Mouse (Mus musculus): ENCODE results near the gene Ppp1r13b. TPM values are rescaled to one million over a fixed set of nuclear protein-coding genes. Genes with fewer than 3 reads are reported as not detected.

Ppp1r13b gene
- polyA plus RNA-seq, 1 experiment: 4.8 TPM

- TF ChIP-seq USF1 (IDR thresholded peaks at IDR 0.05; ENCODE audit: low read depth): no peak
- TF ChIP-seq FOSL1 (IDR thresholded peaks at IDR 0.05; ENCODE audit: insufficient read depth, low read length, poor library complexity, severe bottlenecking): no peak
- TF ChIP-seq MAX (IDR thresholded peaks at IDR 0.05): no peak
- no peak for TF ChIP-seq CTCF (IDR thresholded peaks at IDR 0.05; ENCODE audit: control insufficient read depth, insufficient read depth, insufficient read length)
- Histone ChIP-seq H3K36me3 (ENCODE audit: control insufficient read depth, insufficient read depth) (peaks cover 65% of the 10 kb centered on the region), H3ac (ENCODE audit: control insufficient read depth, insufficient read length, low read depth) (no peak overlapping the region), H3K4me3 (ENCODE audit: insufficient read depth, poor library complexity, severe bottlenecking) (no peak overlapping the region), H3K27me3 (ENCODE audit: control insufficient read depth, insufficient read depth, insufficient read length) (no peaks in the 10 kb centered on the region), H3K79me3 (ENCODE audit: low read depth) (no peaks in the 10 kb centered on the region), H3K79me2 (ENCODE audit: control insufficient read depth, insufficient read depth) (peaks cover 8% of the 10 kb centered on the region)
These were observed 113.8 kb downstream of the Ppp1r13b start for GRCm38 (mm10) chr12:111794102-111794501.

GRCm38 (mm10) chr12:111791474-111792104 lies 116.3 kb downstream of the Ppp1r13b start:
- TF ChIP-seq FOSL1 (IDR thresholded peaks at IDR 0.05; ENCODE audit: insufficient read depth, low read length, poor library complexity, severe bottlenecking): no peak
- no peak for TF ChIP-seq CEBPB (IDR thresholded peaks at IDR 0.05; ENCODE audit: low read depth)
- no peak for TF ChIP-seq USF1 (IDR thresholded peaks at IDR 0.05; ENCODE audit: low read depth)
- TF ChIP-seq MAX (IDR thresholded peaks at IDR 0.05): no peak
- no peak for TF ChIP-seq MYOG (IDR thresholded peaks at IDR 0.05; ENCODE audit: control insufficient read depth, extremely low read depth, insufficient read length)
- TF ChIP-seq CTCF (IDR thresholded peaks at IDR 0.05; ENCODE audit: control insufficient read depth, insufficient read depth, insufficient read length): no peak
- no peak for TF ChIP-seq MYOD1 (IDR thresholded peaks at IDR 0.05; ENCODE audit: control insufficient read depth, insufficient read length, low read depth)
- Histone ChIP-seq H3K79me3 (ENCODE audit: low read depth) (no peaks in the 10 kb centered on the region), H3K36me3 (ENCODE audit: control insufficient read depth, insufficient read depth) (peaks cover 78% of the 10 kb centered on the region), H3K27me3 (ENCODE audit: control insufficient read depth, insufficient read depth, insufficient read length) (no peaks in the 10 kb centered on the region), H3K4me3 (ENCODE audit: insufficient read depth, poor library complexity, severe bottlenecking) (no peak overlapping the region), H3ac (ENCODE audit: control insufficient read depth, insufficient read length, low read depth) (no peak overlapping the region), H3K79me2 (ENCODE audit: control insufficient read depth, insufficient read depth) (peaks cover 8% of the 10 kb centered on the region)

- Histone ChIP-seq H3K79me3 (ENCODE audit: low read depth) (no peaks in the 10 kb centered on the region), H3K27me3 (ENCODE audit: control insufficient read depth, insufficient read depth, insufficient read length) (no peaks in the 10 kb centered on the region), H3K79me2 (ENCODE audit: control insufficient read depth, insufficient read depth) (peaks cover 8% of the 10 kb centered on the region), H3K4me3 (ENCODE audit: insufficient read depth, poor library complexity, severe bottlenecking) (no peak overlapping the region), H3K36me3 (ENCODE audit: control insufficient read depth, insufficient read depth) (peaks cover 75% of the 10 kb centered on the region), H3ac (ENCODE audit: control insufficient read depth, insufficient read length, low read depth) (no peak overlapping the region)
- TF ChIP-seq USF1 (IDR thresholded peaks at IDR 0.05; ENCODE audit: low read depth) (no peak), MYOD1 (IDR thresholded peaks at IDR 0.05; ENCODE audit: control insufficient read depth, insufficient read length, low read depth) (no peak), MAX (IDR thresholded peaks at IDR 0.05) (no peak), MYOG (IDR thresholded peaks at IDR 0.05; ENCODE audit: control insufficient read depth, extremely low read depth, insufficient read length) (no peak), CTCF (IDR thresholded peaks at IDR 0.05; ENCODE audit: control insufficient read depth, insufficient read depth, insufficient read length) (no peak), CEBPB (IDR thresholded peaks at IDR 0.05; ENCODE audit: low read depth) (no peak), FOSL1 (IDR thresholded peaks at IDR 0.05; ENCODE audit: insufficient read depth, low read length, poor library complexity, severe bottlenecking) (no peak)
These were observed 117.3 kb downstream of the Ppp1r13b start for GRCm38 (mm10) chr12:111790631-111791030.

GRCm38 (mm10) chr12:111790090-111790489 lies 117.8 kb downstream of the Ppp1r13b start:
- Histone ChIP-seq H3K36me3 (ENCODE audit: control insufficient read depth, insufficient read depth) (peaks cover 74% of the 10 kb centered on the region), H3K27me3 (ENCODE audit: control insufficient read depth, insufficient read depth, insufficient read length) (no peaks in the 10 kb centered on the region), H3K79me2 (ENCODE audit: control insufficient read depth, insufficient read depth) (peaks cover 8% of the 10 kb centered on the region), H3K4me3 (ENCODE audit: insufficient read depth, poor library complexity, severe bottlenecking) (no peak overlapping the region), H3ac (ENCODE audit: control insufficient read depth, insufficient read length, low read depth) (no peak overlapping the region), H3K79me3 (ENCODE audit: low read depth) (no peaks in the 10 kb centered on the region)
- TF ChIP-seq MYOG (IDR thresholded peaks at IDR 0.05; ENCODE audit: control insufficient read depth, extremely low read depth, insufficient read length): no peak
- no peak for TF ChIP-seq FOSL1 (IDR thresholded peaks at IDR 0.05; ENCODE audit: insufficient read depth, low read length, poor library complexity, severe bottlenecking)
- no peak for TF ChIP-seq CEBPB (IDR thresholded peaks at IDR 0.05; ENCODE audit: low read depth)
- no peak for TF ChIP-seq USF1 (IDR thresholded peaks at IDR 0.05; ENCODE audit: low read depth)
- TF ChIP-seq CTCF (IDR thresholded peaks at IDR 0.05; ENCODE audit: control insufficient read depth, insufficient read depth, insufficient read length): no peak
- TF ChIP-seq MAX (IDR thresholded peaks at IDR 0.05): no peak
- TF ChIP-seq MYOD1 (IDR thresholded peaks at IDR 0.05; ENCODE audit: control insufficient read depth, insufficient read length, low read depth): no peak

- peaks cover 71% of the 10 kb centered on the region for H3K36me3 ChIP-seq (ENCODE audit: control insufficient read depth, insufficient read depth)
These were observed 120.9 kb downstream of the Ppp1r13b start for GRCm38 (mm10) chr12:111787015-111787414.

More at GRCm38 (mm10) chr12:111787015-111787414, 120.9 kb downstream of the Ppp1r13b start:
- Histone ChIP-seq H3ac (ENCODE audit: control insufficient read depth, insufficient read length, low read depth) (no peak overlapping the region), H3K79me3 (ENCODE audit: low read depth) (no peaks in the 10 kb centered on the region), H3K27me3 (ENCODE audit: control insufficient read depth, insufficient read depth, insufficient read length) (no peaks in the 10 kb centered on the region), H3K4me3 (ENCODE audit: insufficient read depth, poor library complexity, severe bottlenecking) (no peak overlapping the region), H3K79me2 (ENCODE audit: control insufficient read depth, insufficient read depth) (no peaks in the 10 kb centered on the region)
- no peak for TF ChIP-seq MYOG (IDR thresholded peaks at IDR 0.05; ENCODE audit: control insufficient read depth, extremely low read depth, insufficient read length)
- TF ChIP-seq CEBPB (IDR thresholded peaks at IDR 0.05; ENCODE audit: low read depth): no peak
- no peak for TF ChIP-seq CTCF (IDR thresholded peaks at IDR 0.05; ENCODE audit: control insufficient read depth, insufficient read depth, insufficient read length)
- no peak for TF ChIP-seq USF1 (IDR thresholded peaks at IDR 0.05; ENCODE audit: low read depth)
- no peak for TF ChIP-seq FOSL1 (IDR thresholded peaks at IDR 0.05; ENCODE audit: insufficient read depth, low read length, poor library complexity, severe bottlenecking)
- TF ChIP-seq MAX (IDR thresholded peaks at IDR 0.05): no peak
- TF ChIP-seq MYOD1 (IDR thresholded peaks at IDR 0.05; ENCODE audit: control insufficient read depth, insufficient read length, low read depth): no peak
